In genomic region chr6:47878593-47878992, GRCm38 (mm10) we compare ENCODE assay signal across 8 mouse cellular contexts. TPM values are rescaled to one million over a fixed set of nuclear protein-coding genes. Genes with fewer than 3 reads are reported as not detected.
DNase-seq lines count a peak whose midpoint lies in the region; ATAC-seq and TF ChIP-seq lines count a peak whose summit lies in the region.

No protein-coding gene starts in this region.

- no peak for DNase-seq in left cerebral cortex, adult 2 months (ENCODE audit: extremely low spot score in 1 of 2, low spot score in 2 of 2)
- DNase-seq in left cerebral cortex, postnatal 4 days = no peak
- peak; percentile 10 for DNase-seq in embryo, embryonic 11 days
- DNase-seq in midbrain, postnatal 0 days (ENCODE audit: low spot score) = no peak
- DNase-seq in T-cell, adult 2 months (ENCODE audit: low spot score) = no peak
- no peak for DNase-seq in right cerebral cortex, postnatal 10 days (ENCODE audit: low spot score in 2 of 2)

- peak overlapping the region; percentile 88 for H3K9ac ChIP-seq in hindbrain, embryonic 15.5 days
- peak overlapping the region; percentile 96 for H3K9ac ChIP-seq in midbrain, postnatal 0 days (replicated peaks; ENCODE audit: low read length, poor library complexity, severe bottlenecking)

- H3K27ac ChIP-seq in left cerebral cortex, adult 2 months = peak overlapping the region; percentile 97; the same call in 1 of the 2 replicates
- H3K27ac ChIP-seq in hindbrain, embryonic 15.5 days (replicated peaks) = peak overlapping the region; percentile 97
- no peak overlapping the region; the same call in 1 of the 2 replicates for H3K27ac ChIP-seq in midbrain, postnatal 0 days (ENCODE audit: low read depth, low read length)

- peaks cover 32% of the 10 kb centered on the region for H3K36me3 ChIP-seq in hindbrain, embryonic 15.5 days
- peaks cover 28% of the 10 kb centered on the region for H3K36me3 ChIP-seq in midbrain, postnatal 0 days (ENCODE audit: insufficient read depth, low read length)

- no peak for TF ChIP-seq CTCF in left cerebral cortex, adult 2 months (IDR thresholded peaks at IDR 0.05)
- no peak for TF ChIP-seq CTCF in midbrain, postnatal 0 days (IDR thresholded peaks at IDR 0.05)

- H3K4me3 ChIP-seq in left cerebral cortex, adult 2 months = peak overlapping the region; percentile 94
- peak overlapping the region; percentile 84 for H3K4me3 ChIP-seq in hindbrain, embryonic 15.5 days
- peak overlapping the region; percentile 94 for H3K4me3 ChIP-seq in midbrain, postnatal 0 days (ENCODE audit: low read depth, low read length)

- intact Hi-C loops in left cerebral cortex, adult 2 months (cut with DNase I) = loop anchor here (5.0 kb wide), 1 partner anchor 41 kb away; the partner anchor contains the start of gene Zfp398
- intact Hi-C loops in left cerebral cortex, postnatal 4 days (cut with DNase I) = no loop called here

- peaks cover 16% of the 10 kb centered on the region for H3K4me1 ChIP-seq in hindbrain, embryonic 15.5 days (replicated peaks)
- H3K4me1 ChIP-seq in midbrain, postnatal 0 days (ENCODE audit: insufficient read depth, low read length) = peaks cover 8% of the 10 kb centered on the region; the same call in 1 of the 2 replicates

- ATAC-seq in hindbrain, embryonic 15.5 days (ENCODE audit: low FRiP score, low read depth) = no peak
- ATAC-seq in midbrain, postnatal 0 days (ENCODE audit: low FRiP score) = no peak
- no peak for ATAC-seq in cerebellum, adult (ENCODE audit: insufficient number of reproducible peaks, low FRiP score, low TSS enrichment)

- H3K27me3 ChIP-seq in hindbrain, embryonic 15.5 days = no peaks in the 10 kb centered on the region
- H3K27me3 ChIP-seq in midbrain, postnatal 0 days (ENCODE audit: insufficient read depth, low read length) = no peaks in the 10 kb centered on the region

- peak overlapping the region; percentile 86 for H3K4me2 ChIP-seq in hindbrain, embryonic 15.5 days
- H3K4me2 ChIP-seq in midbrain, postnatal 0 days (ENCODE audit: low read depth, low read length, poor library complexity, severe bottlenecking) = peak overlapping the region; percentile 81

- H3K9me3 ChIP-seq in hindbrain, embryonic 15.5 days = no peaks in the 10 kb centered on the region
- H3K9me3 ChIP-seq in midbrain, postnatal 0 days (ENCODE audit: low read length) = no peaks in the 10 kb centered on the region

- 43% methylated on average over 3 of the region's 3 CpGs for WGBS in hindbrain, embryonic 15.5 days
- 43% methylated on average over 3 of the region's 3 CpGs for WGBS in midbrain, postnatal 0 days

RNA-seq across cellular contexts. Expression of gene Zfp282, which starts 1.6 kb away (rescaled TPM):
- total RNA-seq in left cerebral cortex, adult 2 months (2021) = 10 to 100 TPM; 12.3 to 13.2 TPM
- total RNA-seq in left cerebral cortex, postnatal 4 days (2021) = 10 to 100 TPM; 32.1 to 32.8 TPM
- polyA plus RNA-seq in hindbrain, embryonic 15.5 days (2015; fragmentation: Nextera tagmentation; extraction: Ambion mirVana) = 23.9 and 26.2 TPM in 2 replicates
- total RNA-seq in midbrain, postnatal 0 days (2014; rRNA removed) = 42.9 and 50.3 TPM in 2 replicates
- 15.9 and 17.2 TPM in 2 replicates for polyA plus RNA-seq in midbrain, postnatal 0 days (2015; fragmentation: Nextera tagmentation; extraction: Ambion mirVana)

RNA-seq across cellular contexts. Expression of gene Zfp212, which starts 41.7 kb away (rescaled TPM):
- total RNA-seq in left cerebral cortex, adult 2 months (2021) = 10 to 100 TPM; 17.3 to 19.1 TPM
- 10 to 100 TPM; 18.5 to 20.5 TPM for total RNA-seq in left cerebral cortex, postnatal 4 days (2021)
- polyA plus RNA-seq in hindbrain, embryonic 15.5 days (2015; fragmentation: Nextera tagmentation; extraction: Ambion mirVana) = 16.9 TPM in 2 replicates
- 13.4 and 15.9 TPM in 2 replicates for total RNA-seq in midbrain, postnatal 0 days (2014; rRNA removed)
- polyA plus RNA-seq in midbrain, postnatal 0 days (2015; fragmentation: Nextera tagmentation; extraction: Ambion mirVana) = 19.0 and 21.8 TPM in 2 replicates

RNA-seq across cellular contexts. Expression of gene Zfp398, which starts 43.1 kb away (rescaled TPM):
- total RNA-seq in left cerebral cortex, adult 2 months (2021) = 10 to 100 TPM; 22.1 to 24.0 TPM
- 10 to 100 TPM; 26.9 to 27.6 TPM for total RNA-seq in left cerebral cortex, postnatal 4 days (2021)
- polyA plus RNA-seq in hindbrain, embryonic 15.5 days (2015; fragmentation: Nextera tagmentation; extraction: Ambion mirVana) = 18.5 and 18.7 TPM in 2 replicates
- total RNA-seq in midbrain, postnatal 0 days (2014; rRNA removed) = 30.6 and 32.1 TPM in 2 replicates
- polyA plus RNA-seq in midbrain, postnatal 0 days (2015; fragmentation: Nextera tagmentation; extraction: Ambion mirVana) = 11.9 and 14.3 TPM in 2 replicates

RNA-seq across cellular contexts. Expression of gene Zfp786, which starts 47.9 kb away (rescaled TPM):
- 1 to 10 TPM; 5.4 to 6.1 TPM for total RNA-seq in left cerebral cortex, adult 2 months (2021)
- 10 to 100 TPM; 12.4 to 13.9 TPM for total RNA-seq in left cerebral cortex, postnatal 4 days (2021)
- 14.7 and 15.3 TPM in 2 replicates for polyA plus RNA-seq in hindbrain, embryonic 15.5 days (2015; fragmentation: Nextera tagmentation; extraction: Ambion mirVana)
- 16.8 and 18.1 TPM in 2 replicates for total RNA-seq in midbrain, postnatal 0 days (2014; rRNA removed)
- 6.5 and 7.7 TPM in 2 replicates for polyA plus RNA-seq in midbrain, postnatal 0 days (2015; fragmentation: Nextera tagmentation; extraction: Ambion mirVana)
